Mouse (Mus musculus): ENCODE results near the gene Ptcd1. TPM values are rescaled to one million over a fixed set of nuclear protein-coding genes. Genes with fewer than 3 reads are reported as not detected.
"Not testable (repeated sequence)": the region's sequence is repeated elsewhere in the genome, so short reads cannot be mapped to it uniquely, and the experiment has no call there.

The Ptcd1 gene
- polyA plus RNA-seq, 1 experiment from 2014 or later = 21.9 TPM

DNA sequence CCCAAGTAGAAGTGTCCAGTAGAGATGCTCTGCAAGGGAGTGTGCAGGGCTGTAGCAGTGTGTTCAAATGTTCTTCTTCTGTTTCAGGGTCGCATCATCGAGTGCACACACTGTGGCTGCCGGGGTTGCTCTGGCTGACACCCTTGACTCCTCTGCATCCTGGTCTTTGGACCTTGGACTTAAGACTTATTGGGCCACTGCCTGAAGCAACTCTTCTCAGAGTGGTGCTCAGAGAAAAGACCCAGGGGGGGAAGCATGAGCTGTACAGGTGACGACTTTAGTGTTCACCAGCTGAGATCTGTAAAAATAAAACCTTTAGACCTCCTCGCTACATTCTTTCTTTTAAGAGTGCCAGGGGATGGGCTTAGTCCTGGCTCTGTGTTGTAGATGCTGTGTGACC, 19.2 kb downstream of the Ptcd1 start:
- no peak overlapping the region for H3K4me3 ChIP-seq
- no peaks in the 10 kb centered on the region for H3K4me1 ChIP-seq (replicated peaks)
- 94% methylated on average over 5 of the region's 5 CpGs for WGBS
- H3K27me3 ChIP-seq (ENCODE audit: insufficient read depth, poor library complexity, severe bottlenecking) = no peaks in the 10 kb centered on the region
- no peaks in the 10 kb centered on the region for H3K9me3 ChIP-seq
- no peak for DNase-seq (ENCODE audit: low spot score)
- H3K27ac ChIP-seq = no peak overlapping the region
- H3K36me3 ChIP-seq = peaks cover 100% of the 10 kb centered on the region

- H3K27ac ChIP-seq = peak overlapping the region; percentile 99
- no peak for DNase-seq (ENCODE audit: low spot score)
- H3K4me1 ChIP-seq (replicated peaks) = peaks cover 28% of the 10 kb centered on the region
- H3K36me3 ChIP-seq = peaks cover 64% of the 10 kb centered on the region
- H3K27me3 ChIP-seq (ENCODE audit: insufficient read depth, poor library complexity, severe bottlenecking) = no peaks in the 10 kb centered on the region
- peak overlapping the region; percentile 99 for H3K4me3 ChIP-seq
- WGBS = 2% methylated on average over 18 of the region's 18 CpGs
- H3K9me3 ChIP-seq = no peaks in the 10 kb centered on the region
Observed at GRCm38 (mm10) chr5:145140611-145141010, 26.3 kb downstream of the Ptcd1 start.

DNA sequence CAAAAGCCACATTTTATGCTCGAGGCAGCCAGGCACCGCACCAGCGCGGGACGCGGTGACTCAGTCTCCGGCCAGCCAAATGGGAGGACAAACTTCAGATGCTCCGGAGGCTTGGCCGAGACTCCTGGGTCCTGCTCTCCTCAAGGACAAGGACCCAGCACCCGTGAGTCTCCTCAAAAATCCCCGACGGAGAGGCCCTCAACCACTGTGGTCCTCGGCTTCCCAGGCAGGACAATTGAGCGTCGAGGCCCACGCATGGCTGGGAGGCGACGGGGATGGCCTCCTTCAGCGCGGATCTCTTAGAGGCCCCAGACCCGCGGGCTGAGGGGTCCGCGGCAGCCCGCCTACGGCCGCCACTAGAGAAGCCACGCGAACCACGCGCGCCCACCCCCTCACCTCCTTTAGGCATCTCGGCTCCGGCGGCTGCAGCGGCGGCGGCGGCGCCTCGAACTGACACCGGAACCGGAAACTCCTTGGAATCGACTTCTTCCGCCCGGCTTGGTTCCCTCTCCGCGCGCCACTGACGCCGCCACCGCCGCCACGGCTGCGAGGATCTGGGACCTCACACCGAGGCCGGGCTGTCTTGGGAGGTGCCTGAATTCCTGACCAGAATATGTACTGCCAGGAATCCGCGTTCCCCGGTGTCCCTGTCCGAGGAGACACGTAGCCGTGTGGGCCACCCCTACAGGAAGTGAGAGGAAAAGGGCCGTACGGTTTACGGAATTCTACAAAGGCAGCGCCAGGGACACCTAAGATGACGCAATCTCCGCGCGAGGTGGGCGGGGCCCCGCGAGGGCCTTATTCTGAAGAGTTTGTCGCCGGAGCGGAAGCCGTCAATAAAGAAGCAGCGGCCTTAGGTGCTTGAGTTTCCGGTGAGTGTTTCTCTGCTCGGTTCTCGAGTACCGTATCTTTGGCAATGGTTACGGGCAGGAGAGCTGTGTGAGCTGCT, 27.1 kb downstream of the Ptcd1 start, which contains the start of the genes Pdap1 and Bud31:
Pdap1 (minus strand) TSS at position 668 of the 949 bp plus-strand sequence.
Bud31 (plus strand) TSS at position 792 of the 949 bp plus-strand sequence.
- Histone ChIP-seq H3K27me3 (ENCODE audit: insufficient read depth, poor library complexity, severe bottlenecking) (no peaks in the 10 kb centered on the region), H3K27ac (peak within 1 kb of the TSS; percentile 99), H3K4me1 (replicated peaks) (peaks cover 28% of the 10 kb centered on the region), H3K36me3 (peaks cover 64% of the 10 kb centered on the region), H3K9me3 (no peaks in the 10 kb centered on the region), H3K4me3 (peak within 1 kb of the TSS; percentile 99)
- DNase-seq (ENCODE audit: low spot score) = peak; percentile 93
- under 1% methylated on average over 84 of the region's 84 CpGs for WGBS

DNA sequence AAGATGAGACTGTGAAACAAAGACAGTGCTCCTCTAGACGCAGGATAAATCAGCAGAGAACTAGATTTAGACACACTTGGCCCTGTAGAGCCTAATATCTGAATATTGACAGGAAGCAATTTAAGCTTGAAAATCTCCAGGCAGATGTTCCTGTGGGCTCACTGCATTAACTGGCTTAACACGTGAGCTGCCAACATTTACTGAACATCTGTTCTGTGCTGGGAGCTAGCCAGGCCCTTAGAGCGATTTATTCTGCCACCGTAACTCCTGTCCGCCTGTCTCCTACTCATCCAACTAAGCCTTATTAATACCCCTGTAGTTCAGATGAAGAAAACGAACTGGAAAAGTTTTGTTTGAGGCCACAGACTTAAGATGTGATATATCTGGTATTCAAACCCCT, 28.1 kb downstream of the Ptcd1 start:
- Histone ChIP-seq H3K4me3 (peak overlapping the region; percentile 99), H3K27ac (peak overlapping the region; percentile 99), H3K36me3 (peaks cover 64% of the 10 kb centered on the region), H3K27me3 (ENCODE audit: insufficient read depth, poor library complexity, severe bottlenecking) (no peaks in the 10 kb centered on the region), H3K4me1 (replicated peaks) (peaks cover 28% of the 10 kb centered on the region), H3K9me3 (no peaks in the 10 kb centered on the region)
- no peak for DNase-seq (ENCODE audit: low spot score)
- 26% methylated on average over 6 of the region's 6 CpGs for WGBS

DNA sequence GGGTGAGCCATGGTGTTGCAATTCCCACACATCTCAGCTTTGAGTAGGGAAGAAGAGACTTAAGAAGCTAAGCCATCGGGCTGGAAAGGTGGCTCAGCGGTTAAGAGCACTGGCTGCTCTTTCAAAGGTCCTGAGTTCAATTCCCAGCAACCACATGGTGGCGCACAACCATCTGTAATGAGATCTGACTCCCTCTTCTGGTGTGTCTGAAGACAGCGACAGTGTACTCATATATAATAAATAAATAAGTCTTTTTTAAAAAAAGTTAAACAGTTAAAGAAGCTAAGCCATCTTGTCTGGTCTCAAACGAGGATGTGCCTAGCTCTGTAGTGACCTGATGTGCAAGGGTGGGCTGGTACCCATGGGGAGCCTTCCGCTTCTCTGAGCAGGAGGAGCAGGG, 33.6 kb downstream of the Ptcd1 start:
- H3K36me3 ChIP-seq = peaks cover 95% of the 10 kb centered on the region
- 89% methylated on average over 6 of the region's 6 CpGs for WGBS

DNA sequence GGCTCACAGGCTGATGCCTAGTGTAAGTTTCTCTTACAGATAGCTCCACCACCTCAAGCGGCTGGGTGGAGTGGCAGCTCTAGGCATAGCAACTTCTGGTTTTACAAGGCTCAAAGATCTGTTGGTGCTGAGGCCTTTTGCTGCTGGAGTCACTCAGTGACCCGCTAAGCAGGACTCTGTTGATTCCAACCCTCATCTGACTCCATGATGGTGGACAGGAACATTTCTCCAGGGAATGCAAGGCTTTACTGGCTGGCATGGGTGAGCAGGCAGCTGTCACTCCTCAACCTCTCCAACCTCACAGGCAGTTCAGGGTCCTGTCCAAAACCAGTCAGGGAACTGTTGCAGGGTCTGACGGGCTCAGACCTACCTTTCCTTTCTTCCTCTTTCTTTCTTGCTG, 35.9 kb downstream of the Ptcd1 start:
- Histone ChIP-seq H3K27me3 (ENCODE audit: insufficient read depth, poor library complexity, severe bottlenecking) (no peaks in the 10 kb centered on the region), H3K9me3 (no peaks in the 10 kb centered on the region), H3K4me3 (no peak overlapping the region), H3K4me1 (replicated peaks) (no peaks in the 10 kb centered on the region), H3K36me3 (peaks cover 100% of the 10 kb centered on the region), H3K27ac (no peak overlapping the region)
- no peak for DNase-seq (ENCODE audit: low spot score)
- WGBS = 95% methylated on average over 3 of the region's 3 CpGs

More for the DNA sequence above, 33.6 kb downstream of the Ptcd1 start:
- not testable (repeated sequence) for H3K4me1 ChIP-seq (replicated peaks); DNase-seq (ENCODE audit: low spot score); H3K4me3 ChIP-seq; H3K9me3 ChIP-seq; H3K27ac ChIP-seq; H3K27me3 ChIP-seq (ENCODE audit: insufficient read depth, poor library complexity, severe bottlenecking)

DNA sequence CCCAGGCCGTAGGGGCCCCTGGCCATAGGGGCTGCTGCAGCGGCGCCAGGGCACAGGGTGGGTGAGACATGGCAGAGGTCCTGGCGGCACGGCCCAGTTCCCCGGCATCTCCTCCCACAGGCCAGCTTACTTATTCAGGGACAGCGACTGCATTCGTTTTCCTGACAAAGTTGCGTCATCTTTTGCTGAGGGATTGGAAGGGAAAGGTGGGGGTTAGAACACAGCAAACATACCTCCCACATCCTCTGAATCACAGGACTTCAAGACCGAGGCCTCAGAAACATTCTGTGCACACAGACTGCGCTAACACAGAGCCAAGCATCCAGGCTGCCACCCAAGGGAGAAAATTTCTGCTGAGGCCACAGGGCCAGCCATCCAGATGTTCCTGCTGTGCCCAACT, 36.7 kb downstream of the Ptcd1 start:
- WGBS = 95% methylated on average over 11 of the region's 11 CpGs
- peaks cover 100% of the 10 kb centered on the region for H3K36me3 ChIP-seq

GRCm38 (mm10) chr5:145129773-145130172, 37.1 kb downstream of the Ptcd1 start:
- not testable (repeated sequence) for H3K9me3 ChIP-seq; H3K4me3 ChIP-seq; H3K4me1 ChIP-seq (replicated peaks); H3K27me3 ChIP-seq (ENCODE audit: insufficient read depth, poor library complexity, severe bottlenecking); DNase-seq (ENCODE audit: low spot score); H3K27ac ChIP-seq
- WGBS = 91% methylated on average over 6 of the region's 6 CpGs
- H3K36me3 ChIP-seq = peaks cover 100% of the 10 kb centered on the region

More for the DNA sequence above, 36.7 kb downstream of the Ptcd1 start:
- Histone ChIP-seq H3K4me3 (no peak overlapping the region), H3K27me3 (ENCODE audit: insufficient read depth, poor library complexity, severe bottlenecking) (no peaks in the 10 kb centered on the region), H3K4me1 (replicated peaks) (no peaks in the 10 kb centered on the region), H3K9me3 (no peaks in the 10 kb centered on the region), H3K27ac (no peak overlapping the region)
- no peak for DNase-seq (ENCODE audit: low spot score)

- Histone ChIP-seq H3K36me3 (peaks cover 100% of the 10 kb centered on the region), H3K27me3 (ENCODE audit: insufficient read depth, poor library complexity, severe bottlenecking) (no peaks in the 10 kb centered on the region), H3K9me3 (no peaks in the 10 kb centered on the region), H3K27ac (no peak overlapping the region), H3K4me3 (no peak overlapping the region), H3K4me1 (replicated peaks) (no peaks in the 10 kb centered on the region)
- WGBS = 96% methylated on average over 4 of the region's 4 CpGs
- no peak for DNase-seq (ENCODE audit: low spot score)
Observed at GRCm38 (mm10) chr5:145129124-145129523, 37.8 kb downstream of the Ptcd1 start.

DNA sequence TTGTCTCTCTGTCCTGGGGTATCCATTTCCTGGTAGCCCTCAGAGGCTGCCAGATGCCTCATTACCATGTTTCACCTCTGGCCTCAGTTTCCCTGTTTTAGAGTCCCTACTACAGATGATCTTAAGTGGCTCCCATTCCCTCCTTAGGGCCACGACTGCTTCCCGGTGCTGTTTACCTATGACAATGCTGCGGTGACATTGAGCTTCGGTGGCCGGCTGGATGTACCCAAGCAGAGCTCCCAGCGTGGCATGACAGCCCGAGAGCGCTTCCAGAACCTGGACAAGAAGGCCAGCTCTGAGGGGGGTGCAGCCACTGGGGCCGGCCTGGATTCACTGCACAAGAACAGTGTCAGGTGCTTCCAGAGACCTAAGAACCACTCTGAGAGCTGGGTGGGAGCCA, 40.3 kb downstream of the Ptcd1 start:
- WGBS = 93% methylated on average over 9 of the region's 9 CpGs
- Histone ChIP-seq H3K4me1 (replicated peaks) (no peaks in the 10 kb centered on the region), H3K9me3 (no peaks in the 10 kb centered on the region), H3K27ac (no peak overlapping the region), H3K4me3 (no peak overlapping the region), H3K27me3 (ENCODE audit: insufficient read depth, poor library complexity, severe bottlenecking) (no peaks in the 10 kb centered on the region), H3K36me3 (peaks cover 97% of the 10 kb centered on the region)
- DNase-seq (ENCODE audit: low spot score) = no peak

DNA sequence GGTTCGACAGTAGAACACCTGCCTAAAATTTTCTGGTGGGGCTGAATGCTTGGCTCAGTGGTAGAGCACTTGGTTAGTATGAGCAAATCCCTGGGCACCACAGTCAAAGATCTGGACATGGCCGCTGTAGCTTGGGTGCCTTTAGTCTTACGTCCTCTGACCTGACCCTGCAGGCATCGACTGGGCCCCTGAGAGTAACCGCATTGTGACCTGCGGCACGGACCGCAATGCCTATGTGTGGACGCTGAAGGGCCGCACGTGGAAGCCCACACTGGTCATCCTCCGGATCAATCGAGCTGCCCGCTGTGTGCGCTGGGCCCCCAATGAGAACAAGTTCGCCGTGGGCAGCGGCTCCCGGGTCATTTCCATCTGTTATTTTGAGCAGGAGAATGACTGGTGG, 43.5 kb downstream of the Ptcd1 start:
- Histone ChIP-seq H3K4me3 (no peak overlapping the region), H3K36me3 (peaks cover 66% of the 10 kb centered on the region), H3K4me1 (replicated peaks) (no peaks in the 10 kb centered on the region), H3K27ac (no peak overlapping the region), H3K27me3 (ENCODE audit: insufficient read depth, poor library complexity, severe bottlenecking) (no peaks in the 10 kb centered on the region), H3K9me3 (peaks cover 6% of the 10 kb centered on the region)
- whole genome bisulfite sequencing = 94% methylated on average over 19 of the region's 19 CpGs
- no peak for DNase-seq (ENCODE audit: low spot score)

- Histone ChIP-seq H3K9me3 (peaks cover 6% of the 10 kb centered on the region), H3K27ac (no peak overlapping the region), H3K27me3 (ENCODE audit: insufficient read depth, poor library complexity, severe bottlenecking) (no peaks in the 10 kb centered on the region), H3K36me3 (peaks cover 42% of the 10 kb centered on the region), H3K4me1 (replicated peaks) (no peaks in the 10 kb centered on the region), H3K4me3 (no peak overlapping the region)
- whole genome bisulfite sequencing = 64% methylated on average over 7 of the region's 7 CpGs
- DNase-seq (ENCODE audit: low spot score) = no peak
Observed at GRCm38 (mm10) chr5:145120921-145121320, 46.0 kb downstream of the Ptcd1 start.

DNA sequence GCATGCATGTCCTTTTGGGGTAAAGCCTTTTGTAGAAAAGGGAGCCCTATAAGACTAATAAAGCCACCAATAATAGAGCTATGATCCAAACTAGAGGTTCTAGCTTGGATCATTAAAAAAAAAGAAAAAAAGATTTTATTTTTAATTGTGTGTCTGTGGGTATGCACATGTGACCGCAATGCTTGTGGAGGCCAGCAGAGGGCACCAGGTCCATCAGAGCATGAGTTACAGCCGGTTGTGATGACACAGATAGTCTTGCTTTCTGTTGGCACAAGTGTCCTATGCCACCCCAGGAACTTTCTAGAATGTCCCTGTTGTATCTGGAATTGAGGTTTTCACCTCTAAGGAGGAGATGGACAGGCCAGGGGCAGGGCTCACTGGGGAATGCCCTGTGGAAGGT, 47.5 kb downstream of the Ptcd1 start:
- Histone ChIP-seq H3K9me3 (peaks cover 6% of the 10 kb centered on the region), H3K27ac (no peak overlapping the region), H3K27me3 (ENCODE audit: insufficient read depth, poor library complexity, severe bottlenecking) (peaks cover 14% of the 10 kb centered on the region), H3K4me3 (no peak overlapping the region), H3K4me1 (replicated peaks) (peaks cover 6% of the 10 kb centered on the region), H3K36me3 (peaks cover 26% of the 10 kb centered on the region)
- DNase-seq (ENCODE audit: low spot score) = no peak
- WGBS = 84% methylated on average over 2 of the region's 2 CpGs
